Mouse (Mus musculus): Measurements from ENCODE around the gene Plekha4. TPM values are rescaled to one million over a fixed set of nuclear protein-coding genes. Genes with fewer than 3 reads are reported as not detected.
"Not testable (repeated sequence)": the region's sequence is repeated elsewhere in the genome, so short reads cannot be mapped to it uniquely, and the experiment has no call there.

Plekha4 gene
- polyA plus RNA-seq, 1 experiment from 2014 or later = 0.80 TPM

DNA sequence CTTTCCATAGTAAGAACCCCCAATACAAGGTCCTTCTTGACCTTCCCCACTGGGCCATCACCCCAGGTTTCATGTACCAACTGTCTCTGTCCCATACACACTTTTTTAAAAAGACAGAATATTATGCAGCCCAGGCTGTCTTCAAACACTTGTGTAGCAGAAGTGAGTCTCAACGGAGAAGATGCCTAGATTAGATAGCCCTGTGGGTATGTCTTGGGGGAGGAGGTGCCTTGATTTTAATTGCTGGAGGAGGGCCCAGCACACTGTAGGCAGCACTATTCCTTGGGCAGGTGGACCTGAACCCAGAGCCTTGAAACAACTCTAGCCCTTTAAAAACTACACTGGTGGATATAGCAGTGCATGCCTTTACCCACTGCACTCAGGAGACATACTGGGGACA is 44.0 kb upstream of the Plekha4 start:
- Histone ChIP-seq H3K36me3 (ENCODE audit: control insufficient read depth, insufficient read depth) (no peaks in the 10 kb centered on the region), H3K4me3 (ENCODE audit: low read depth, low read length) (no peak overlapping the region), H3K4me2 (replicated peaks; ENCODE audit: low read depth) (no peak overlapping the region), H3K27me3 (replicated peaks; ENCODE audit: control insufficient read depth, insufficient read depth, low read length) (no peaks in the 10 kb centered on the region), H3K9ac (ENCODE audit: low read depth, low read length) (no peak overlapping the region), H3K9me3 (ENCODE audit: control insufficient read depth) (no peaks in the 10 kb centered on the region), H3K27ac (ENCODE audit: low read depth, low read length) (no peak overlapping the region), H3K4me1 (replicated peaks; ENCODE audit: control insufficient read depth, insufficient read depth, low read length) (no peaks in the 10 kb centered on the region)
- no peak for ATAC-seq
- 54% methylated on average over 1 of the region's 1 CpGs for WGBS
- TF ChIP-seq CTCF (IDR thresholded peaks at IDR 0.05; ENCODE audit: low read depth) = no peak

GRCm38 (mm10) chr7:45484985-45485384 is 41.1 kb upstream of the Plekha4 start:
- not testable (repeated sequence) for H3K4me3 ChIP-seq (ENCODE audit: low read depth, low read length); H3K9ac ChIP-seq (ENCODE audit: low read depth, low read length); H3K27ac ChIP-seq (ENCODE audit: low read depth, low read length); ATAC-seq; H3K36me3 ChIP-seq (ENCODE audit: control insufficient read depth, insufficient read depth); H3K4me1 ChIP-seq (replicated peaks; ENCODE audit: control insufficient read depth, insufficient read depth, low read length); H3K9me3 ChIP-seq (ENCODE audit: control insufficient read depth); H3K4me2 ChIP-seq (replicated peaks; ENCODE audit: low read depth); H3K27me3 ChIP-seq (replicated peaks; ENCODE audit: control insufficient read depth, insufficient read depth, low read length)
- WGBS = 93% methylated on average over 5 of the region's 5 CpGs

DNA sequence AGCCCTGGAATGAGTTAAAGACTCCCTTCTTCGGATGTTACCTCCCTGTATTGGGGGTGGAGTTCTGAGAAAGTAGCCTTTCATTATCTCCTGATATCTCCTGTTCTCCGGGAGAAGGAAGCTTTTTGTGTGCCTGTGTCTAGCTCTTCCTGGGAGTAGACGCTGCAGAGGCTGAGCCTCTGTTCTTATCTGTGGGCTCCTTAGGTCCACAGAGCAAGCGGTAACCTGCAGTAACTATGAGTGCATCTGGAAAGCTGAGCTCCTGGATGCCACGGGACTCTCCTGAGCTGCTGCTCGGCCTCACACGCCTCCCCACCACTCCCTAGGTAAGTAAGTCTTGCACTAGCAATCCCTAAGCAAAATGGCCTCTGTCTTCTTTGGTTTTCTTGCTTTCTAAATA is 40.0 kb upstream of the Plekha4 start:
- ATAC-seq = no peak
- H3K27me3 ChIP-seq (replicated peaks; ENCODE audit: control insufficient read depth, insufficient read depth, low read length) = no peaks in the 10 kb centered on the region
- WGBS = 45% methylated on average over 7 of the region's 7 CpGs

DNA sequence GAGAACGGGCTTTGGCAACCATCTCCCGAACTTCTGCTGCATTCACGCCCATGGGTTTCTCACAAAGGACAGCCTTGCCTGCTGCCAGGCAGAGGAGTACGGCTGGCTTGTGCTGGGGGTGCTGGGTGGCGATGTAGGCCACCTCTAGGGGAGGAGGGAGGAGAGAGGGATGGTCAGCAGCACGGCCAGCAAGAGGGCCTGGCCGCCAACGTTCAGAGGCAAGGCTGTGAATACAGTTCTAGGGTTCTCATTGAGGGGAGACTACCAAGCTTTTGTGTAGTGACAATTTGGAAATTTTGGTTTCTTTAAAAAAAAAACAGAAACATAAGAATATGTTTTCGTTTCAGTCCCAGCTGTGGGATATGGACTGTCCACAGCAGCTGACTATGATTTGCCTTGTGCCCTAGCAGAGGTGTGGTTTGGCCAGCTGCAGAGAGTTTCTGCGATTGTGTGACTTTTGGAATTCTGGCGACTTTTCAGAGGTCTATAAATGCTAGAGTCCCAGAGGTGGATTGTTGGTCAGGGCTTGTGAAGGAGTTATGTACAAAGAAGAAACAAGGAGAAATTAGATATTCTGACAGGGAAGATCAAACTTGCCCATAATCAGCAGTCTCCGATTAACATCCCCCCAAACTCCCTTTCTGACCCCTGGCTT is 39.2 kb upstream of the Plekha4 start, which contains the start of gene Gm45808:
TSS of gene Gm45808 (minus strand) at position 51 of the 655 bp plus-strand sequence.
- Histone ChIP-seq H3K36me3 (ENCODE audit: control insufficient read depth, insufficient read depth) (no peaks in the 10 kb centered on the region), H3K9ac (ENCODE audit: low read depth, low read length) (no peak within 1 kb of the TSS), H3K27me3 (replicated peaks; ENCODE audit: control insufficient read depth, insufficient read depth, low read length) (no peaks in the 10 kb centered on the region), H3K4me2 (replicated peaks; ENCODE audit: low read depth) (no peak within 1 kb of the TSS), H3K27ac (ENCODE audit: low read depth, low read length) (no peak within 1 kb of the TSS), H3K4me1 (replicated peaks; ENCODE audit: control insufficient read depth, insufficient read depth, low read length) (no peaks in the 10 kb centered on the region), H3K4me3 (ENCODE audit: low read depth, low read length) (no peak within 1 kb of the TSS), H3K9me3 (ENCODE audit: control insufficient read depth) (no peaks in the 10 kb centered on the region)
- no peak for ATAC-seq
- no peak for TF ChIP-seq CTCF (IDR thresholded peaks at IDR 0.05; ENCODE audit: low read depth)
- 79% methylated on average over 12 of the region's 12 CpGs for WGBS

More for the DNA sequence above, 40.0 kb upstream of the Plekha4 start:
- Histone ChIP-seq H3K4me1 (replicated peaks; ENCODE audit: control insufficient read depth, insufficient read depth, low read length) (no peaks in the 10 kb centered on the region), H3K9ac (ENCODE audit: low read depth, low read length) (no peak overlapping the region), H3K27ac (ENCODE audit: low read depth, low read length) (no peak overlapping the region), H3K4me2 (replicated peaks; ENCODE audit: low read depth) (no peak overlapping the region), H3K36me3 (ENCODE audit: control insufficient read depth, insufficient read depth) (no peaks in the 10 kb centered on the region), H3K4me3 (ENCODE audit: low read depth, low read length) (no peak overlapping the region), H3K9me3 (ENCODE audit: control insufficient read depth) (no peaks in the 10 kb centered on the region)
- no peak for TF ChIP-seq CTCF (IDR thresholded peaks at IDR 0.05; ENCODE audit: low read depth)

DNA sequence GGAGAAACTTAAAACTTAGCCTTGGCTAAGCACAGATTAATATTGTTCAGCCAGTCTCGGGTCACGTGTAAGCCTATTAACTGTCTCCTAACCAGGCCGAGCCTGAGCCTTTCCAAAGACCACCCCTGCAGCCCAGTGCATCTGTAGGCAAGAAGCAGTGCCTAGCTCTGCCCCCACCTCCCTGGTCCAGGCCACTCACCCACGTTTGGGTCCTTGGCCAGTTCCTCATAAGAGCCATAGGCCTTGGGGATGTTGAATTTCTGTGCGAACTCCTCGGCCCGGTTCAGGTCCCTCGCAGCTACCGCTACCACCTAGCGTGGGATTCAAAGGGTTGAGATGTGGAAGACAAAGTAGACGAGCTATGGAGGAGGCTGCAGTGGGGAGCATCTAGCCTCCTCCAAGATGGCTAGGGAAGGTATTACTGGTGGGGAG is 38.3 kb upstream of the Plekha4 start:
- ATAC-seq = 0 out of 2 replicates have a peak, but pooled peaks have one; percentile 4
- no peaks in the 10 kb centered on the region for H3K27me3 ChIP-seq (replicated peaks; ENCODE audit: control insufficient read depth, insufficient read depth, low read length)
- H3K4me2 ChIP-seq (replicated peaks; ENCODE audit: low read depth) = peak overlapping the region; percentile 71
- H3K9ac ChIP-seq (ENCODE audit: low read depth, low read length) = no peak overlapping the region
- no peak overlapping the region for H3K27ac ChIP-seq (ENCODE audit: low read depth, low read length)
- no peaks in the 10 kb centered on the region for H3K9me3 ChIP-seq (ENCODE audit: control insufficient read depth)
- WGBS = 69% methylated on average over 11 of the region's 11 CpGs
- TF ChIP-seq CTCF (IDR thresholded peaks at IDR 0.05; ENCODE audit: low read depth) = no peak
- no peaks in the 10 kb centered on the region for H3K4me1 ChIP-seq (replicated peaks; ENCODE audit: control insufficient read depth, insufficient read depth, low read length)
- peaks cover 6% of the 10 kb centered on the region; the same call in 1 of the 2 replicates for H3K36me3 ChIP-seq (ENCODE audit: control insufficient read depth, insufficient read depth)
- peak overlapping the region; percentile 39; the same call in 1 of the 2 replicates for H3K4me3 ChIP-seq (ENCODE audit: low read depth, low read length)

- H3K27ac ChIP-seq (ENCODE audit: low read depth, low read length) = no peak within 1 kb of the TSS
- no peak for TF ChIP-seq CTCF (IDR thresholded peaks at IDR 0.05; ENCODE audit: low read depth)
- peaks cover 13% of the 10 kb centered on the region; the same call in 1 of the 2 replicates for H3K36me3 ChIP-seq (ENCODE audit: control insufficient read depth, insufficient read depth)
- peak; percentile 50; the same call in 1 of the 2 replicates for ATAC-seq
- H3K4me1 ChIP-seq (replicated peaks; ENCODE audit: control insufficient read depth, insufficient read depth, low read length) = no peaks in the 10 kb centered on the region
- H3K9ac ChIP-seq (ENCODE audit: low read depth, low read length) = peak within 1 kb of the TSS; percentile 38; the same call in 1 of the 2 replicates
- H3K4me3 ChIP-seq (ENCODE audit: low read depth, low read length) = peak within 1 kb of the TSS; percentile 39
- peak within 1 kb of the TSS; percentile 71 for H3K4me2 ChIP-seq (replicated peaks; ENCODE audit: low read depth)
- 14% methylated on average over 36 of the region's 38 CpGs for WGBS
- no peaks in the 10 kb centered on the region for H3K9me3 ChIP-seq (ENCODE audit: control insufficient read depth)
- no peaks in the 10 kb centered on the region for H3K27me3 ChIP-seq (replicated peaks; ENCODE audit: control insufficient read depth, insufficient read depth, low read length)
These were observed 37.6 kb upstream of the Plekha4 start, which contains the start of gene Dhdh for GRCm38 (mm10) chr7:45488293-45489204. Dhdh (minus strand) TSS chr7:45488805.

Data from intestine, postnatal 0 days (tissue).